Comparison of ENCODE assay signal across 8 mouse cellular contexts in the genomic region with DNA sequence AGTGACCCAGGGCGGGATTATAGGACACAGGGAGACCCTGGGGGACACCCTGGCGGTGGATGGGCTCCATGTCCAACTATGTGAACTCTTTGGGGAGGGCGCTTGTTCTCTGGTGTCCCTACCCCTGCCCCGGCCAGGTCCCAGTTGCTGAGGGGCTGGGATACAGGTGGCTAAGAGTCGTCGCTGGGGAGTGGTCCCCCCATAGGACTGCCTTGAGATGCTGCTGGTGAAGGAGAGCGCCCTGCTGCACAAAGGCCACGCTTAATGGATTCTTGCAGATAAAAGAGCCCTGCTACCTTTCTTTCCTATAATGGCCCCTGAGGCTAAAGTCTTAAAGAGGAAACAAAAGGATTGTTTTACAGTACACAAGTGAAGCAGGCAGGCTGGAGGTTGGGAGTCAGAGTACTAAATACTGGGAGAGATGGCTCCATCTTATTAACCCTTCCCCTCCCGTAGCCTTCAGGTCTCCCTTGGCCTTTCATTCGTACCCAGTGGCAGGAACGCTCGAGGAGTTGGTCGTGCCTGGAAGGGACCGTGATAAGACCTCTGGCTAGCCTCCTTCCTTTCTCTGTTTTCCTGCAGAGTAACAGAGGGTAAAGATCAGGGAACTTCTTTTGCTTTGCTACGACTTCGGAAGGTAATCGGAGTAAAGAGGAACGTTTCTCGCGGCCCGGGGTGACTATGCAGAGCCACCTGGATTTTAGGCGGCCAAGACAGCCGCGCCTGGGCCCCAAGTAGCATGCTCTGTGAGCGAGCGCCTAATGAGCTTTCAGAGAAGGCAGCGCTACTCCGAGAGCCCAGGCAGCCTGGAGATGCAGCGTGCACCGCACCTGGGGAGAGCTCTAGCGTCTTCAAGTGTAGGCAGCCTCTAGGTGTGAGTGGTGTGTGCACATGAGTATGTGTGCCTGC.
DNase-seq lines count a peak whose midpoint lies in the region; ATAC-seq lines count a peak whose summit lies in the region.

No protein-coding gene starts in this region.

- 7% methylated on average over 31 of the region's 31 CpGs for WGBS in kidney, embryonic 15.5 days
- 7% methylated on average over 31 of the region's 31 CpGs for WGBS in embryonic facial prominence, embryonic 13.5 days
- WGBS in limb, embryonic 12.5 days: 9% methylated on average over 31 of the region's 31 CpGs

- no peak for DNase-seq in kidney, postnatal 14 days
- peak; percentile 48 for DNase-seq in retina, postnatal 1 day
- DNase-seq in ovary, postnatal 14 days (ENCODE audit: low spot score): no peak
- no peak for DNase-seq in gastrocnemius, postnatal 36 days

- peaks cover 26% of the 10 kb centered on the region for H3K4me1 ChIP-seq in kidney, embryonic 15.5 days
- peaks cover 18% of the 10 kb centered on the region for H3K4me1 ChIP-seq in embryonic facial prominence, embryonic 13.5 days
- peaks cover 45% of the 10 kb centered on the region for H3K4me1 ChIP-seq in limb, embryonic 12.5 days (replicated peaks)

- H3K27me3 ChIP-seq in kidney, embryonic 15.5 days: peaks cover 4% of the 10 kb centered on the region; the same call in 1 of the 2 replicates
- H3K27me3 ChIP-seq in embryonic facial prominence, embryonic 13.5 days: peaks cover 8% of the 10 kb centered on the region; the same call in 1 of the 2 replicates
- peaks cover 7% of the 10 kb centered on the region; the same call in 1 of the 2 replicates for H3K27me3 ChIP-seq in limb, embryonic 12.5 days

- H3K9me3 ChIP-seq in kidney, embryonic 15.5 days (replicated peaks): no peaks in the 10 kb centered on the region; the same call in 1 of the 2 replicates
- H3K9me3 ChIP-seq in embryonic facial prominence, embryonic 13.5 days: no peaks in the 10 kb centered on the region
- no peaks in the 10 kb centered on the region for H3K9me3 ChIP-seq in limb, embryonic 12.5 days

- no peak overlapping the region for H3K27ac ChIP-seq in kidney, embryonic 15.5 days
- H3K27ac ChIP-seq in embryonic facial prominence, embryonic 13.5 days: no peak overlapping the region
- no peak overlapping the region for H3K27ac ChIP-seq in limb, embryonic 12.5 days

- peak overlapping the region; percentile 1; the same call in 1 of the 2 replicates for H3K9ac ChIP-seq in kidney, embryonic 15.5 days
- peak overlapping the region; percentile 60 for H3K9ac ChIP-seq in embryonic facial prominence, embryonic 13.5 days
- peak overlapping the region; percentile 47 for H3K9ac ChIP-seq in limb, embryonic 12.5 days (replicated peaks)

- H3K4me2 ChIP-seq in kidney, embryonic 15.5 days: peak overlapping the region; percentile 54
- H3K4me2 ChIP-seq in embryonic facial prominence, embryonic 13.5 days: peak overlapping the region; percentile 61
- peak overlapping the region; percentile 54 for H3K4me2 ChIP-seq in limb, embryonic 12.5 days

- H3K36me3 ChIP-seq in kidney, embryonic 15.5 days: no peaks in the 10 kb centered on the region
- H3K36me3 ChIP-seq in embryonic facial prominence, embryonic 13.5 days: no peaks in the 10 kb centered on the region
- no peaks in the 10 kb centered on the region for H3K36me3 ChIP-seq in limb, embryonic 12.5 days

- peak; percentile 57 for ATAC-seq in kidney, embryonic 15.5 days (replicated peaks; ENCODE audit: low FRiP score)
- ATAC-seq in embryonic facial prominence, embryonic 13.5 days (ENCODE audit: insufficient number of reproducible peaks, insufficient read depth, low FRiP score, low TSS enrichment, low read depth): peak; percentile 57; the same call in 1 of the 2 replicates
- ATAC-seq in limb, embryonic 12.5 days (ENCODE audit: insufficient number of reproducible peaks, insufficient read depth, low FRiP score, low TSS enrichment, low read depth): peak; percentile 38; the same call in 1 of the 2 replicates
- ATAC-seq in monocyte, adult 5-6 weeks (replicated peaks; ENCODE audit: insufficient number of reproducible peaks, low FRiP score, low TSS enrichment, poor library complexity, severe bottlenecking): no peak

- H3K4me3 ChIP-seq in kidney, embryonic 15.5 days (replicated peaks): peak overlapping the region; percentile 20
- H3K4me3 ChIP-seq in embryonic facial prominence, embryonic 13.5 days: peak overlapping the region; percentile 29
- peak overlapping the region; percentile 19; the same call in 1 of the 2 replicates for H3K4me3 ChIP-seq in limb, embryonic 12.5 days (replicated peaks)

- intact Hi-C loops in gastrocnemius, postnatal 36 days (cut with DNase I): no loop called here

Comparison
In these comparisons a context has a peak if more than half of its experiments do, and no peak if none do; other contexts are left out.
1. H3K9ac ChIP-seq: peak in every context shown above with its lines; median percentile 60 in embryonic facial prominence, embryonic 13.5 days; 47 in limb, embryonic 12.5 days; 1 in kidney, embryonic 15.5 days.